Mouse (Mus musculus): ENCODE data around the gene Cxadr.
"Not testable (repeated sequence)": the region's sequence is repeated elsewhere in the genome, so short reads cannot be mapped to it uniquely, and the experiment has no call there.

Gene Cxadr

DNA sequence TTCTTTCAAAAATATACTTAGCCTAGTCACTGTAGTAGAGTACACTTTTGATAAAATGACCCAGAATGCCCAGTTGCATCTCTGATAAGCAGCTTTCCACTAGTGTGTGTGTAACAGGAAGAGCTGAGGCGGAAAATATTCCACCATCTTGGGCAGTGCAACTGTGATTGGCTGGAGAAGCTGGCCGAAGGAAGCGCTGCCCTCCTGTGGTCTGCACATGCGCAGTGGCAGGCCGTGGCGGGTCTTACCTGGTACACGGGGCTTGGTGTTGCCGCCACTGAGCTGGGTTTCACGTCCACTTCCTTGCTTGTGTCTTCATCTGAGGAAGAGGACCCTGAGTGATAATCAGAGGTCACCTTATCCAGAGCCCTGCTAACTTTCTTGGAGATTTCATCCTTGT is 63.3 kb downstream of the Cxadr start:
- not testable (repeated sequence) for DNase-seq (ENCODE audit: low spot score in 2 of 2)

DNA sequence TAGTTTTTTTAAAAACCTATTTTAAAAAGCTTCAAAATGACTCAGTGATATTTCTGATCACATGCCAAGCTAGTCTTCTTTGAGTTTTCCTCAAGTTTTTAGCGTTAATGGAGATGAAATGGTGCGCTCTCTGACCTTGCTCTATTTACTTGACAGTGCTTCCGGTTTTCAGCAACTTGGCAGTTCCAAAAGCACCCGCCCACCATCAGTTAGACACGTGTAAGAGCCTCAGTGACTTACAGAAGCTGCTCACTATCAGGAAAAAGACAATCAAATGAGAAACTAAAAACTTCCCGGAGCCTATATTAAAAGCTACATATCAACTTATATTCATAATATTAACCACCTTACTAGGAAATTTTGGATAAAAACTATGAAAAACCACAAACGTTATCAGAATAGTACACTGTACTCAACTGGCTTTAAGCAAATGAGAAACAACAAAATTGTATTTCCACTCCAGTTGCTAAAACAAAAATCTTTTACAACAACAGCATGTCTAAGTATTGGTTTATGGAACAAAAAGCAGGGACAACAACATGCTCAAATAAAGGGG is 70.3 kb downstream of the Cxadr start:
- peak in 1 of 2 experiments; percentile 20 for DNase-seq (ENCODE audit: low spot score in 2 of 2)

GRCm38 (mm10) chr16:78372786-78373185 is 71.5 kb downstream of the Cxadr start:
- DNase-seq (ENCODE audit: low spot score in 2 of 2): no peak

DNA sequence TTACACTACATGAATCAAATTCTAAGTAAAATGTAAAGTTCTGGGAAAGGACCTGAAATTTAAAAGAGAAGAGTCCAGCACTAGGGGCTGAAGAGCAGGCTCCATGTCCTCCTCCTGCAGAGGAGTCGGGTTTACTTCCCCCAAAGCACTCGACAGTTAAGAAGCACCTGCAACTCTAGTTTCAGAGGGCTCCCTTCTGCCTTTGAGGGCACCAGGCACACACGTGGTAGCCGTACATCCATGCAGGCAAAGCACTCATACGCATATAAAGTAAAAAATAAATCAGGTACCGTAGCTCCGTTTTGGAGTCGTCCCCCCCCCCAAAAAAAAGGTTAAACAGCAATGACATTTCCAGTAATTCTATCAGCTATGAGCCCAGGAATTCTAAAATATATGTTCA is 72.5 kb downstream of the Cxadr start:
- no peak for DNase-seq (ENCODE audit: low spot score in 2 of 2)

GRCm38 (mm10) chr16:78375222-78375621 is 73.9 kb downstream of the Cxadr start:
- DNase-seq (ENCODE audit: low spot score in 2 of 2): no peak

GRCm38 (mm10) chr16:78375821-78376691 is 74.8 kb downstream of the Cxadr start:
- DNase-seq (ENCODE audit: low spot score in 2 of 2): peak; percentile 35 to 46

DNA sequence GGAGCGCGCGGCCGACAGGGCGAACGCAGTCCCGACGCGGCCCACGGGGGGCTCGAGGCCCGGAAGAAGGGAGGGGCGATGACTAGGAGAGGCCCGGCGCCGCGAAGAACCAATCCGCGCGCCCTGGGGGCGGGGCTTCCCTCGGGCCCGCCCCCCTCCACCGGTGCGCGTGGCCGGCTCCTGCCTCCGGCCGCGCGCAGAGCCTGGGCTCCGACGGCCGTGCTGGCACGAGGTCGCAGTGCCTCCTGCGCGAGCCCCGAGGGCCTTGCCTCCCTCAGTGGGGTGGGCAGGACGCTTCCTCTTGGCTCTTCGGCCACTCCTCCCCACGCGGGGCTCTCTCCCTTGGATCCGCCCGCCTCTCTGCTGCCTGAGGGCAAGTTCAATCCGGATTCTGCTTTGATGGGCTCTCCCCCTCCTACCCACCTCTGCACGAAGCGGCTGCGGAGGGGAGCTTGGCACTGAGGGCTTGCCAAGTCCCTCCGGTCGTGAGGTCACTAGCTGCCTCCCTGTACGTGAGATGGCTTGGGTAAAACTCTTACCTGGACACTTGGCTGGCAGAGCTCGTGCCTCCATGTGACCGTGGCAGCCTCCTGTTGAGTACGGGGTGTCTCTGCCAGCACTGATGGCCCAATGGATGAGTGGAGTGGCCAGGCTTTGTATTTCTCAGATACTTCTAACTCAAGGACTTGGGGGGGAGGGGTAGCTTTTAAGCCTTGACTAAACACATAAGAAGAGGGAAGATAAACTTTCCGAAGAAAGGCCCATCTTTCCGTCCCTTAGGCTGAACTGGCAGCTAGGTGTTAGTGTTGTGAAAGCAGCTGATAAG is 75.7 kb downstream of the Cxadr start, which contains the start of gene Btg3:
Btg3 (minus strand) TSS at position 448 of the 826 bp plus-strand sequence.
- peak; percentile 86 to 87 for DNase-seq (ENCODE audit: low spot score in 2 of 2)

DNA sequence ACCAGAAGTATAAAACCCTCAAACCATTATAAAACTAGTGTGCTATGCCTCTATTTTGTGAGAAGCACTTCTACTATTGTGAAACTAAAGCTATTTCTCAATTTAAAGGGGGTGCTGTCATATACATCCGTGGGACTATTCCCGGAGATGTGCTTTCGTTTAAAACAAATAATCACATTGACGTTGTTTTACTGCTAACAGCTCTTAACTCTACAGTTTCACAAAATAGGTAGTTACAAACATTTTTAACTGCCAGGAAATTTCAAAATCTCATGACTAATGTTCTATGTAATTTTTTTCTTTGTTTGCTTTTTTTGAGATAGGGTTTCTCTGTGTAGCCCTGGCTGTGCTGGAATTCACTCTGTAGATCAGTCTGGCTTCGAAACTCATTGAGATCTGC is 77.2 kb downstream of the Cxadr start:
- DNase-seq (ENCODE audit: low spot score in 2 of 2): no peak

GRCm38 (mm10) chr16:78389122-78389521 is 87.8 kb downstream of the Cxadr start:
- DNase-seq (ENCODE audit: low spot score in 2 of 2): no peak

- no peak for DNase-seq (ENCODE audit: low spot score in 2 of 2)
Observed at GRCm38 (mm10) chr16:78389986-78390385, 88.7 kb downstream of the Cxadr start.

DNA sequence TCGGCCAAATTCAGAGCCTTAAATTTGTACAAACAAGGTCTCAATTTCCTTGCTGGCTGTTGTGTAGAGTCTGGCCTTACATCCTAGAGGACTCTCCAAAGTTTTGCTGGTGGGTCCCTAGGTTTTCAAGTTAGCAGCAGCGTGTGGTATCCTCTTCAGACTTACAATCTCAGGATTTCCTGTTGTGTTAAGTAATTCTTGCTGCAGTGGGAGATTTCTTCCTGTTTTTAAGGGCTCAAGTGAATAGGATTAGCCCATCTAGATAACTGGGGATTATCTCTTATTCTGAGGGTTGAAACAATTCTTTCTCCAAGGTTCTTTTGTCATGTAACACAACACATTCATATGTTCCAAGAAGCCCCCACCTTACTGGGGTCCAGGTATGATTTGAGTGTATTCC is 90.1 kb downstream of the Cxadr start:
- DNase-seq (ENCODE audit: low spot score in 2 of 2): peak in 1 of 2 experiments; percentile 29

DNA sequence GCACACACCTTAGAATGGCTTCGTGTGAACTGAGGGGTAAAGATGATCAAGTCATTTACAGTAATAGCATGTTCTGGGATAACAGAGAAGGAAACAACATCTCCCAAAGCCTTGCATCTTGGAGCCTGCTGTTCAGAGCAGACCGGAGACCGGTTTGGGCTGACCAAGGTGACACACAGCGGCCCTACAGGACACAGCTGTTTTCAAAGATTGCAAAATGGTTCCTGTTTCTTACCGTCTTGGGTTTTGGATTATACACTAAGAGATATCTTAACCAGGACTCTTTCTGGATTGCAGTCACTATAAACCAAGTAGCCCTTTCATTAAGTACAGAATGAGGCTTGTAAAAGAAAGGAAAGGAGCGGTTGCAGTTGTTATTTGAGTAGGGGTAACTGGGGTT is 97.4 kb downstream of the Cxadr start:
- DNase-seq (ENCODE audit: low spot score in 2 of 2): no peak

DNA sequence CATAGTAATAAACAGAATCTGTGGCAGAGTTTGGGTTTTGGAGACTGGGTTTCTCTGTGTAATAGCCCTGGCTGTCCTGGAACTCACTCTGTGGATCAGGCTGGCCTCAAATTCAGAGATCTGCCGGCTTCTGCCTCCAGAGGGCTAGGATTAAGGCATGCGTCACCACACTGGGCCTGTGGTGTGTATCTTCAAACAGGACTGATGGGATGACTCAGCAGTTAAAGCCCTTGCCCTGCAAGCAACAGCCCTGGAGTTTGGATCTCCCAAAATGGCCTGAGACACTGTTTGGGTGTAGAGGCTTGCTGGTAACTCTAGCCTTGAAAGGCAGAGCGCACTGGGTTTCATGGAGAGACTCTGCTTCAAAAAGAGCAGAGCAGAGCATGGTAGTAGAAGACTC is 98.1 kb downstream of the Cxadr start:
- no peak for DNase-seq (ENCODE audit: low spot score in 2 of 2)

- DNase-seq (ENCODE audit: low spot score in 2 of 2): no peak
Observed at GRCm38 (mm10) chr16:78402316-78402715, 101.0 kb downstream of the Cxadr start.

GRCm38 (mm10) chr16:78406657-78407056 is 105.4 kb downstream of the Cxadr start:
- DNase-seq (ENCODE audit: low spot score in 2 of 2): no peak

GRCm38 (mm10) chr16:78407855-78408254 is 106.6 kb downstream of the Cxadr start:
- DNase-seq (ENCODE audit: low spot score in 2 of 2): no peak
